Mouse (Mus musculus): Measurements from ENCODE around the gene Gm4792. TPM values are rescaled to one million over a fixed set of nuclear protein-coding genes. Genes with fewer than 3 reads are reported as not detected.

The Gm4792 gene
- 0.27 and 0.31 TPM in 2 replicates for polyA plus RNA-seq (2014; fragmentation: Nextera tagmentation; extraction: Ambion mirVana)

GRCm38 (mm10) chr10:94298471-94298870 lies at the start of gene Gm4792:
Gm4792 (minus strand) TSS chr10:94298703.
- no peak within 1 kb of the TSS for H3K4me3 ChIP-seq (ENCODE audit: low read depth, low read length)
- 89% methylated on average over 3 of the region's 3 CpGs for WGBS
- H3K9me3 ChIP-seq (ENCODE audit: control insufficient read depth, low read length): no peaks in the 10 kb centered on the region
- H3K4me2 ChIP-seq (replicated peaks; ENCODE audit: low read depth, low read length): no peak within 1 kb of the TSS
- no peak within 1 kb of the TSS for H3K9ac ChIP-seq (ENCODE audit: low read depth, low read length)
- H3K4me1 ChIP-seq (replicated peaks; ENCODE audit: control insufficient read depth, insufficient read depth, low read length): peaks cover 8% of the 10 kb centered on the region
- H3K27me3 ChIP-seq (ENCODE audit: control insufficient read depth, insufficient read depth, low read length): no peaks in the 10 kb centered on the region
- no peak within 1 kb of the TSS for H3K27ac ChIP-seq (ENCODE audit: low read depth, low read length)
- no peak for DNase-seq (ENCODE audit: low spot score)
- H3K36me3 ChIP-seq (ENCODE audit: control insufficient read depth, insufficient read depth, low read length): no peaks in the 10 kb centered on the region
- ATAC-seq (ENCODE audit: low FRiP score): no peak

- Histone ChIP-seq H3K27me3 (ENCODE audit: control insufficient read depth, insufficient read depth, low read length) (no peaks in the 10 kb centered on the region), H3K9me3 (ENCODE audit: control insufficient read depth, low read length) (no peaks in the 10 kb centered on the region), H3K4me1 (replicated peaks; ENCODE audit: control insufficient read depth, insufficient read depth, low read length) (0 out of 2 replicates have a peak, but pooled peaks cover 2% of the 10 kb centered on the region), H3K27ac (ENCODE audit: low read depth, low read length) (no peak overlapping the region), H3K36me3 (ENCODE audit: control insufficient read depth, insufficient read depth, low read length) (no peaks in the 10 kb centered on the region), H3K4me2 (replicated peaks; ENCODE audit: low read depth, low read length) (no peak overlapping the region), H3K4me3 (ENCODE audit: low read depth, low read length) (no peak overlapping the region), H3K9ac (ENCODE audit: low read depth, low read length) (no peak overlapping the region)
- 92% methylated on average over 10 of the region's 10 CpGs for WGBS
- DNase-seq (ENCODE audit: low spot score): no peak
- ATAC-seq (ENCODE audit: low FRiP score): no peak
These were observed 49.5 kb upstream of the Gm4792 start for GRCm38 (mm10) chr10:94347959-94348358.

GRCm38 (mm10) chr10:94347296-94347695 lies 48.8 kb upstream of the Gm4792 start:
- Histone ChIP-seq H3K4me2 (replicated peaks; ENCODE audit: low read depth, low read length) (no peak overlapping the region), H3K9me3 (ENCODE audit: control insufficient read depth, low read length) (no peaks in the 10 kb centered on the region), H3K4me1 (replicated peaks; ENCODE audit: control insufficient read depth, insufficient read depth, low read length) (0 out of 2 replicates have a peak, but pooled peaks cover 2% of the 10 kb centered on the region), H3K27me3 (ENCODE audit: control insufficient read depth, insufficient read depth, low read length) (no peaks in the 10 kb centered on the region), H3K27ac (ENCODE audit: low read depth, low read length) (no peak overlapping the region), H3K4me3 (ENCODE audit: low read depth, low read length) (no peak overlapping the region), H3K36me3 (ENCODE audit: control insufficient read depth, insufficient read depth, low read length) (no peaks in the 10 kb centered on the region), H3K9ac (ENCODE audit: low read depth, low read length) (no peak overlapping the region)
- WGBS: 77% methylated on average over 10 of the region's 10 CpGs
- DNase-seq (ENCODE audit: low spot score): no peak
- ATAC-seq (ENCODE audit: low FRiP score): no peak

GRCm38 (mm10) chr10:94346596-94346995 lies 48.1 kb upstream of the Gm4792 start:
- Histone ChIP-seq H3K9ac (ENCODE audit: low read depth, low read length) (no peak overlapping the region), H3K4me2 (replicated peaks; ENCODE audit: low read depth, low read length) (no peak overlapping the region), H3K4me3 (ENCODE audit: low read depth, low read length) (no peak overlapping the region), H3K27me3 (ENCODE audit: control insufficient read depth, insufficient read depth, low read length) (no peaks in the 10 kb centered on the region), H3K27ac (ENCODE audit: low read depth, low read length) (no peak overlapping the region), H3K9me3 (ENCODE audit: control insufficient read depth, low read length) (no peaks in the 10 kb centered on the region), H3K4me1 (replicated peaks; ENCODE audit: control insufficient read depth, insufficient read depth, low read length) (0 out of 2 replicates have a peak, but pooled peaks cover 2% of the 10 kb centered on the region), H3K36me3 (ENCODE audit: control insufficient read depth, insufficient read depth, low read length) (no peaks in the 10 kb centered on the region)
- DNase-seq (ENCODE audit: low spot score) (no peak), ATAC-seq (ENCODE audit: low FRiP score) (no peak)
- WGBS: 93% methylated on average over 7 of the region's 7 CpGs

- DNase-seq (ENCODE audit: low spot score): no peak
- Histone ChIP-seq H3K4me1 (replicated peaks; ENCODE audit: control insufficient read depth, insufficient read depth, low read length) (0 out of 2 replicates have a peak, but pooled peaks cover 2% of the 10 kb centered on the region), H3K27me3 (ENCODE audit: control insufficient read depth, insufficient read depth, low read length) (no peaks in the 10 kb centered on the region), H3K4me2 (replicated peaks; ENCODE audit: low read depth, low read length) (no peak overlapping the region), H3K27ac (ENCODE audit: low read depth, low read length) (no peak overlapping the region), H3K9me3 (ENCODE audit: control insufficient read depth, low read length) (no peaks in the 10 kb centered on the region), H3K4me3 (ENCODE audit: low read depth, low read length) (no peak overlapping the region), H3K36me3 (ENCODE audit: control insufficient read depth, insufficient read depth, low read length) (no peaks in the 10 kb centered on the region), H3K9ac (ENCODE audit: low read depth, low read length) (no peak overlapping the region)
- no peak for ATAC-seq (ENCODE audit: low FRiP score)
- 92% methylated on average over 7 of the region's 7 CpGs for WGBS
These were observed 47.2 kb upstream of the Gm4792 start for GRCm38 (mm10) chr10:94345509-94346252.

- Histone ChIP-seq H3K4me1 (replicated peaks; ENCODE audit: control insufficient read depth, insufficient read depth, low read length) (0 out of 2 replicates have a peak, but pooled peaks cover 2% of the 10 kb centered on the region), H3K36me3 (ENCODE audit: control insufficient read depth, insufficient read depth, low read length) (no peaks in the 10 kb centered on the region), H3K9me3 (ENCODE audit: control insufficient read depth, low read length) (no peaks in the 10 kb centered on the region), H3K27ac (ENCODE audit: low read depth, low read length) (no peak overlapping the region), H3K27me3 (ENCODE audit: control insufficient read depth, insufficient read depth, low read length) (no peaks in the 10 kb centered on the region), H3K4me3 (ENCODE audit: low read depth, low read length) (no peak overlapping the region), H3K9ac (ENCODE audit: low read depth, low read length) (no peak overlapping the region), H3K4me2 (replicated peaks; ENCODE audit: low read depth, low read length) (no peak overlapping the region)
- DNase-seq (ENCODE audit: low spot score) (no peak), ATAC-seq (ENCODE audit: low FRiP score) (no peak)
- 50% methylated on average over 22 of the region's 22 CpGs for WGBS
These were observed 46.3 kb upstream of the Gm4792 start for GRCm38 (mm10) chr10:94344631-94345417.

GRCm38 (mm10) chr10:94343581-94343980 lies 45.1 kb upstream of the Gm4792 start:
- DNase-seq (ENCODE audit: low spot score) (no peak), ATAC-seq (ENCODE audit: low FRiP score) (no peak)
- no peak overlapping the region for H3K4me2 ChIP-seq (replicated peaks; ENCODE audit: low read depth, low read length)
- no peaks in the 10 kb centered on the region for H3K9me3 ChIP-seq (ENCODE audit: control insufficient read depth, low read length)
- no peak overlapping the region for H3K4me3 ChIP-seq (ENCODE audit: low read depth, low read length)
- 94% methylated on average over 7 of the region's 7 CpGs for WGBS
- no peak overlapping the region for H3K9ac ChIP-seq (ENCODE audit: low read depth, low read length)
- H3K27me3 ChIP-seq (ENCODE audit: control insufficient read depth, insufficient read depth, low read length): no peaks in the 10 kb centered on the region
- no peak overlapping the region for H3K27ac ChIP-seq (ENCODE audit: low read depth, low read length)
- no peaks in the 10 kb centered on the region for H3K36me3 ChIP-seq (ENCODE audit: control insufficient read depth, insufficient read depth, low read length)
- H3K4me1 ChIP-seq (replicated peaks; ENCODE audit: control insufficient read depth, insufficient read depth, low read length): 0 out of 2 replicates have a peak, but pooled peaks cover 2% of the 10 kb centered on the region

GRCm38 (mm10) chr10:94342256-94342655 lies 43.8 kb upstream of the Gm4792 start:
- Histone ChIP-seq H3K4me2 (replicated peaks; ENCODE audit: low read depth, low read length) (no peak overlapping the region), H3K4me1 (replicated peaks; ENCODE audit: control insufficient read depth, insufficient read depth, low read length) (no peaks in the 10 kb centered on the region)

More at GRCm38 (mm10) chr10:94342256-94342655, 43.8 kb upstream of the Gm4792 start:
- Histone ChIP-seq H3K9me3 (ENCODE audit: control insufficient read depth, low read length) (no peaks in the 10 kb centered on the region), H3K9ac (ENCODE audit: low read depth, low read length) (no peak overlapping the region), H3K27me3 (ENCODE audit: control insufficient read depth, insufficient read depth, low read length) (no peaks in the 10 kb centered on the region), H3K27ac (ENCODE audit: low read depth, low read length) (no peak overlapping the region), H3K4me3 (ENCODE audit: low read depth, low read length) (no peak overlapping the region), H3K36me3 (ENCODE audit: control insufficient read depth, insufficient read depth, low read length) (no peaks in the 10 kb centered on the region)
- DNase-seq (ENCODE audit: low spot score): no peak
- 74% methylated on average over 7 of the region's 7 CpGs for WGBS
- no peak for ATAC-seq (ENCODE audit: low FRiP score)
